Mouse (Mus musculus) skeletal muscle tissue, postnatal 0 days (tissue): ENCODE data around the gene 1600015I10Rik. TPM values are rescaled to one million over a fixed set of nuclear protein-coding genes. Genes with fewer than 3 reads are reported as not detected.

ENCODE experiments used
- polyA plus RNA-seq: library from polyadenylated mRNA; unstranded; fragments of >200 nt; fragmentation: Nextera tagmentation; extraction: Ambion mirVana; gene quantifications from 2 replicates; pipeline ENCODE4 v1.2.1, GENCODE M21; 2015

Gene 1600015I10Rik
- 0.09 TPM in 1 of 2 replicates, not detected in the other for polyA plus RNA-seq

GRCm38 (mm10) chr6:48929595-48929994, at the start of gene 1600015I10Rik:
Gene 1600015I10Rik, plus strand, starts transcription at chr6:48929895.

GRCm38 (mm10) chr6:48974663-48975062, 45.0 kb downstream of the 1600015I10Rik start, which contains the start of gene Doxl2:
Gene Doxl2, plus strand, starts transcription at chr6:48974963.

Other genes with a start within 250 kb of the 1600015I10Rik start
- 14.6 and 16.2 TPM in 2 replicates for gene Gimap4, start 245.3 kb upstream of the 1600015I10Rik start, polyA plus RNA-seq
- gene Gimap6, start 221.7 kb upstream of the 1600015I10Rik start, polyA plus RNA-seq: 19.4 and 22.7 TPM in 2 replicates
- 1.6 and 2.3 TPM in 2 replicates for gene Gm28053, start 211.3 kb upstream of the 1600015I10Rik start, polyA plus RNA-seq
- not detected in 2 replicates for gene Gimap7, start 211.3 kb upstream of the 1600015I10Rik start, polyA plus RNA-seq
- gene Gimap1, start 190.8 kb upstream of the 1600015I10Rik start, polyA plus RNA-seq: 11.1 and 12.1 TPM in 2 replicates
- 8.5 and 9.6 TPM in 2 replicates for gene Gimap5, start 183.7 kb upstream of the 1600015I10Rik start, polyA plus RNA-seq
- gene Gimap3, start 159.0 kb upstream of the 1600015I10Rik start, polyA plus RNA-seq: not detected in 2 replicates
- gene Tmem176a, start 89.0 kb upstream of the 1600015I10Rik start, polyA plus RNA-seq: 37.3 and 41.8 TPM in 2 replicates
- gene Tmem176b, start 88.4 kb upstream of the 1600015I10Rik start, polyA plus RNA-seq: 112 and 122 TPM in 2 replicates
- 0.12 TPM in 1 of 2 replicates, not detected in the other for gene Aoc1, start 57.0 kb upstream of the 1600015I10Rik start, polyA plus RNA-seq
- not detected in 2 replicates for gene Doxl2, start 45.1 kb downstream of the 1600015I10Rik start, polyA plus RNA-seq
- not detected in 2 replicates for gene Svs1, start 57.0 kb downstream of the 1600015I10Rik start, polyA plus RNA-seq
- 0.60 and 0.73 TPM in 2 replicates for gene Gpnmb, start 106.7 kb downstream of the 1600015I10Rik start, polyA plus RNA-seq
- 106 and 128 TPM in 2 replicates for gene Malsu1, start 143.9 kb downstream of the 1600015I10Rik start, polyA plus RNA-seq